Comparison of ENCODE assay signal across 21 mouse cellular contexts in genomic region chr4:83306879-83307278, GRCm38 (mm10). TPM values are rescaled to one million over a fixed set of nuclear protein-coding genes. Genes with fewer than 3 reads are reported as not detected.
DNase-seq lines count a peak whose midpoint lies in the region; ATAC-seq lines count a peak whose summit lies in the region.
"Had no signal": no experiment of that assay in that cellular context is flagged by ENCODE, and none has a peak within 500 bp of the region (broad histone marks: within the 10 kb centered on the region; RNA-seq: fewer than 3 reads in every experiment).

No protein-coding gene starts in this region.

- peak; percentile 38; the same call in 1 of the 2 replicates for ATAC-seq in megakaryocyte progenitor cell, adult 5-6 weeks (replicated peaks; ENCODE audit: poor library complexity)
- ATAC-seq: forebrain, embryonic 13.5 days; hindbrain, postnatal 0 days; intestine, embryonic 15.5 days had no signal

- peak; percentile 36 for DNase-seq in embryo, embryonic 10 days (ENCODE audit: low spot score)
- no peak for DNase-seq in embryo, embryonic 9.5 days (ENCODE audit: extremely low spot score)
- DNase-seq in ovary, postnatal 36 days (ENCODE audit: low spot score) = peak; percentile 27
- DNase-seq in ovary, postnatal 14 days (ENCODE audit: low spot score) = no peak
- no peak for DNase-seq in adrenal gland, postnatal 14 days
- DNase-seq in gastrocnemius, adult 8-10 months (ENCODE audit: low spot score in 2 of 2) = no peak
- DNase-seq: adrenal gland, postnatal 10 days; cerebellum, adult 18-20 months; cerebellum, postnatal 14 days; gastrocnemius, postnatal 14 days; heart, adult 11 months; heart, postnatal 36 days; kidney, adult 8-10 months; liver, embryonic 13.5 days; retina, postnatal 1 day; right cerebral cortex, postnatal 14 days; thymus, postnatal 4 days had no signal

RNA-seq across cellular contexts. Expression of gene Ttc39b, which starts 17.2 kb away (rescaled TPM):
- 1.9 and 2.9 TPM in 2 replicates for total RNA-seq in megakaryocyte progenitor cell, adult 5-6 weeks (2015)
- 1.00 and 3.3 TPM in 2 replicates for total RNA-seq in megakaryocyte progenitor cell, adult 5-6 weeks (2017)
- 18.7 and 19.1 TPM in 2 replicates for total RNA-seq in adrenal gland, postnatal 14 days (2021)
- total RNA-seq in gastrocnemius, adult 8-10 months (2022) = 1 to 10 TPM; 4.4 to 5.1 (median 4.9) TPM

Comparison
In these comparisons a context has a peak if more than half of its experiments do, and no peak if none do; other contexts are left out.
1. DNase-seq: peak in embryo, embryonic 10 days (single experiment) and ovary, postnatal 36 days (single experiment); none in embryo, embryonic 9.5 days (single experiment), ovary, postnatal 14 days (single experiment), adrenal gland, postnatal 14 days (single experiment) and gastrocnemius, adult 8-10 months (0 of 2).